Mouse (Mus musculus) lung, adult 2 months (tissue): ENCODE measurements around the gene Mt1.

Source experiments
- CTCF ChIP-seq: fragments of 200-500 bp; IDR thresholded peaks from 2 replicates; pipeline ENCODE4 v1.5.1; 2011; ENCODE audit warnings: mild to moderate bottlenecking, low read length, control low read depth; ENCODE audit not compliant: insufficient read depth
- POLR2A ChIP-seq: fragments of 200-500 bp; IDR thresholded peaks from 2 replicates; pipeline ENCODE4 v1.6.1; 2011; ENCODE audit warnings: low read depth, mild to moderate bottlenecking, control low read depth, low read length, borderline replicate concordance; ENCODE audit errors: extremely low read depth

DNA sequence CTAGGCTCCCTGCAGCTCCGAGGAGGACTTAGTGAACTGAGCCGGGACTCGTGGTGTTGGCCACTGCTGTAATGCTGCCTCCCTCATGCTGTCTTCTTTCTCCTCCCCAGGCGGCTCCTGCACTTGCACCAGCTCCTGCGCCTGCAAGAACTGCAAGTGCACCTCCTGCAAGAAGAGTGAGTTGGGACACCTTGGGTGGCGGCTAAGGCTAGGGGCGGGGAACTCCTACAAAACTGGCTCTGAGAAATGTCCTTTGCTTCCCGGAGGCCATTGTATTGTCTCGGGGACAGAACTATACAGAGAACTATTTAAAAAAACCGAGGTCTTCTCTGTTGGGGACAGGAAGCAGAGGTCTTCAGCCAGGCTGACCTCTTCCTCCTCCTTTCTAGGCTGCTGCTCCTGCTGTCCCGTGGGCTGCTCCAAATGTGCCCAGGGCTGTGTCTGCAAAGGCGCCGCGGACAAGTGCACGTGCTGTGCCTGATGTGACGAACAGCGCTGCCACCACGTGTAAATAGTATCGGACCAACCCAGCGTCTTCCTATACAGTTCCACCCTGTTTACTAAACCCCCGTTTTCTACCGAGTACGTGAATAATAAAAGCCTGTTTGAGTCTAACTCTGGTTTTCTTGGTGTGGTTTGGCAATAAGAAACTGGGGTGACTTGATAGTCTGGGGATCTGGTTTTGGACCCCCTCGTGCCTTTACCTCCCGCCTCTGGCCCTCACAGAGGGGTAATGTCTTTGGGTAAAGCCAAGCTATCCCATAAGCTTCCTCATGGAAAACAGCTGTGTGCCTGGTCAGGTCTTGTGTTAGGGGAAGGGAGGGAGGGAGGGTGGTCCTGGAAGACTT is 1.1 kb downstream of the Mt1 start:
- TF ChIP-seq POLR2A: peak; percentile 27; the same call in 1 of the 2 replicates
- TF ChIP-seq CTCF: no peak
